Mouse (Mus musculus) common myeloid progenitor, adult 5-6 weeks (primary cell): ENCODE results near the gene Gm21988. TPM values are rescaled to one million over a fixed set of nuclear protein-coding genes. Genes with fewer than 3 reads are reported as not detected.

ENCODE experiments used
- ATAC-seq: replicated peaks from 2 replicates; pipeline ENCODE4 v1.8.0; 2016; ENCODE audit warnings: low read depth, mild to moderate bottlenecking, moderate TSS enrichment, inconsistent platforms; ENCODE audit not compliant: poor library complexity, severe bottlenecking
- total RNA-seq: library from RNA; stranded (forward); fragments of 200-1000, 187-1606 nt; gene quantifications from 2 replicates; pipeline ENCODE4 v1.2.3, GENCODE M21; 2017

The Gm21988 gene
- total RNA-seq, 1 experiment from 2014 or later: not detected

DNA sequence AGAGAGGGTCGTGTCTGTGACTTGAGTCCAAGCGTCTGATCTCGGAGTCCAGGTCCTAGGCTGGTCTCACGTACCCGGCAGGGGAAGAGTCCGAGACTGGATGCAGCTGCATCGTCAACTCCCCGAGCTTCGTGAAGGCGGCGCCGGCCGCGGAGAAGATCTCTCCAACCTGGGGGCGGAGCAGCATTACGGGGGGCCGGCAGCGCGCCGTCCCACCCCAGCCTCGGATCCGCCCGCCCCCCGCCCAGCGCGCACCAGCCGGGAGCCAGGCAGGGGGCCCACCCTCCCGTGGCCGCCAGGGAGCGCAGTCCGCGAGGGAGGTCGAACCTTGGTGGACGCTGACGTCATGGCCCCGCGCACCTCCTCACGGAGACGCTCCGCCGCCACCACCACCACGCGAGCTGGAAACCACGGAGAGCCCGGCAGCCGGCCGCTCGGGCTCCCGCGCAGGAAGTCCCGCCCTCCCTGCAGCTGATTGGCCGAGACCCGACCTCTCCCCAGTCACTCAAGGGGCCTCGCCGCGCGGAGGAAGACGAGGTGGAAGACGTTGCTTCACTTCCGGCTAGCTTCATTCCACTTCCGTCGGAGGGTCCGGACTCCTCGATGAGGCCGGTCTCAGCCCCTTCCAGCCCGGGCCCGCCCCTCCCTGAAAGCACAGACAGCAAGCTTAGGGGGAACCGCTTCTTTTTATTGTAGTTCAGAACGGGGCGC lies 2.0 kb downstream of the Gm21988 start, which contains the start of gene 0610010K14Rik:
0610010K14Rik (minus strand) TSS at position 458 of the 711 bp plus-strand sequence.
- peak; percentile 83 for ATAC-seq

GRCm38 (mm10) chr11:70236717-70237116 lies 2.9 kb downstream of the Gm21988 start:
- ATAC-seq: no peak

DNA sequence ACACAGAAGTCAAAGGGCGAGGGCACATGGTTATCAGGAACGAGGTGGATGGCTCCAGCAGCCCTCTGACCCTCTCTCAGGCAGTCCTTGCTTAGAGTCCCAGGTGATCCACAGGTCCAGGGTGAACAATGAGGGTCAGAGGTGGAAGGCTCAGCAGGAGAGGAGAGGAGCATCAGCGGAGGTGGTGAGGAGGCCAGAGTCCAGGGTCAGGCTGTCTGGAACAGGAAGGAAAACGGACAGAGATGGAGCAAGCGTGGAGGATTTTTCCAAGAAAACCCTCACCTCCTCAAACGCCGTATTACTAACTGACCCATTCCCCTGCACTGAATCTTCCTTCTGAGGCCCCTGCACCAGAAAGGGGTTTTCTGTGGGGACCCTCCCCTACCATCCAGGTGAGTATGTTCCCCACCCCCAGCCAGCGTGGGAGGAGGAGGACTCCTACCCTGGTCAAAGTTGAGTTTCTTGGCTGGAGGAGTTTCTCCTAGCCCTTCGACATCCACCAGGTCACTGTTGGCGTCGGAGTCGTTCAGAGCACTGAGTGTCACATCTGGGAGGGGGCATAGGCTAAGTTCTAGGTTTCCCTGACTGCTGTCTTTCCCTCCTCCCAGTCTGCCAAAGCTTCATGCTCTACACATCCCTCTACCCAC lies 4.3 kb downstream of the Gm21988 start:
- ATAC-seq: no peak

GRCm38 (mm10) chr11:70234497-70234896 lies 5.1 kb downstream of the Gm21988 start:
- ATAC-seq: no peak

- ATAC-seq: no peak
Observed at GRCm38 (mm10) chr11:70234037-70234436, 5.6 kb downstream of the Gm21988 start.

DNA sequence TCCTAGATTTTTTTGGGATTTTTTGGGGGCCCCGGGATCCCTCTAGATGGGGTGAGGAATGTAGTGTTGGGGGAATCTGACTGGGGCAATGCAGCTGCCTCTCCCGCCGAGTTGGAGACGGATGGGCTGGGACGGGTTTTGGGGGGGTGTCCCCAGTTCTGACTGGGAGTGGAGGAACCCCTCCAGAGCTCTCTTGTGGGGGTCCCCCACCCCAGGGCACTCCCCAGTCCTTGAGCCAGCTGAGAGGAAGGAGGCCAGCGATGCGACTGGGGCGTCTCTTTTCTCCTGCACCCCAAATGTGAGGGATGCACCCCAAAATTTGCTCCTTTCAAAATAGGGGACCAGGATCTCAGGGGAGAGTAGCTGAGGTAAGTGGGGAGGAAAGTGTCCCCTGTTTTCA lies 6.6 kb downstream of the Gm21988 start:
- ATAC-seq: no peak

DNA sequence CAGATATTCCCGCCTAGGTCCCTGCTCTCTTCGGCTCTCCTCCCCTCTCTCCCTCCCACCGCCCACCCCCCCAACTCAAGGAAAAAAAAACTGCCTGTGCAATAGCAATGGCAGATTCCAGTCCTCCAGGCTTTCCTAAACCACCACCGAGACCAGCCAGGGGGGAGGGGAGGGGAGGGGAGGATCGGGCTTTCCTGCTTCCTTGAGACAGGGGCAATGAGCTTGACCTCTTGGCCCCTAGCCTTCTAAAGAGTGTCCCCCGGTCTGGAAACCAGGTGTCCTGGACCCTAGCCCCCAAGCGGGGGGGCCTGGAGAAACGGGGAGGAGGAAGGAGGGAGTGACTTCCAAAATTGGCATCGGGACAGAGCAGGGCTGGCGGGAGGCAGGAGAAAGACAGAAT lies 7.1 kb downstream of the Gm21988 start:
- ATAC-seq: no peak

- peak; percentile 89 for ATAC-seq
Observed at GRCm38 (mm10) chr11:70230239-70230727, 9.3 kb downstream of the Gm21988 start.

- ATAC-seq: no peak
Observed at GRCm38 (mm10) chr11:70229260-70230010, 10.2 kb downstream of the Gm21988 start, which contains the start of gene Bcl6b. Gene Bcl6b (minus strand): TSS chr11:70229798.

- peak; percentile 30; the same call in 1 of the 2 replicates for ATAC-seq
Observed at GRCm38 (mm10) chr11:70228828-70229227, 10.8 kb downstream of the Gm21988 start.

DNA sequence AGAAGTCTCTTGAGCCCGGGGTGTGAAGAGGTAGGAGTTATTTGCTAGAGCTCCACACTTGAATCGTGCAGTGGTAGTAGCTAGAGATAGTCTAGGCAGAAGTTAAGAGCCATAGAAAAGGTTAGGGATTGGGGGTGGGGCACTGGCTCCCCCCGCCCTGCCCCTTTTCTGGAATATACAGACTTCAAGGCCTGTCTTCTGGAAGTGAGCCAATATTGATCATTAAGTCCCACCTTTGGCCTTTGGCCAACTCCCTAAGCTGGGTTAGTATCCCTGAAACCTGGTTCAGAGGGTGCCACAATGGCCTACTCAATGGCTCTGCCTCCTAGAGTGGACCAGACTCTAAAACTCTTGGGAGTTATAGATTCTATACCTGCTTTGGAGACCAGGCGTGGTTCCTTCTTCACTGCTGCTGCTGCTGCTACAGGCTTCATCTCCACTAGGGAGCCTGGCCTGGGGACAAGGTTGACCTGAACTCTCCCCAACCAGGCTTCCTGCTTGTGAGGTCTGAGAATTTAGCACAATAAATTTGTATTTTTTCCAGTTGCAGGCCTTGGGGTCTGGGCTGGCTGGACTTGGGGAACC lies 11.9 kb downstream of the Gm21988 start:
- ATAC-seq: no peak

DNA sequence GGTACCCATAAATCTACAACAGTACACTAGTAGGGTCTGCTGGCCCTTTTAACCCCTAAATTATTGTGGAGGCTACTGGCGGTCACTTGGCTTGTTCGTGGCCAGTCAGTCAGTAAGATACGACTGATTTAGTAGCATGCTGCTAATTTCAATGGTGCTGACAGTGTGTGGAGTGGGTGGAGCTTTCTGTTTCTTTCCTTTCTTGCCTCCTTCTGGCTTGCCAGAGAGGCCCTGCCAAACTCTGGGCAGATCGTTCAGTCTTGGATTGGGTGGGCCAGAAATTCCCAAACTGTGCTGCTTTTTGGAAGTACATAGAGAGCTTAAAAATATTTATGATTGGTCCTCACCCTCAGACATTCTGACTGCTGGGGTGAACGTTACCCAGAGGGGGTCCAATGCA lies 12.5 kb downstream of the Gm21988 start:
- no peak for ATAC-seq

DNA sequence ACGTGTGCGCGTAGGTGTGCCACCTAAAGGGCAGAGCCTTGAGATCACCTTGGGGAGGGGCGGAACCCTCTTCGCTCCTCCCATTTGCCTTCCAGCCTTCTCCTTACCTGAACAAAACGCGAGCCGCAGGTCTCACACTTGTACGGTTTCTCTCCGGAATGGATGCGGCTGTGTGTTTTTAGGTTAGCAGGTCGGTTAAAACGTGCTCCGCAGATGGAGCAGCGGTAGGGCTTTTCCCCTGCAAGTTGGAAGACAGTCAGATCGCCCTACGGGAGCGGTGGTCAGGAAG lies 13.1 kb downstream of the Gm21988 start:
- ATAC-seq: no peak

DNA sequence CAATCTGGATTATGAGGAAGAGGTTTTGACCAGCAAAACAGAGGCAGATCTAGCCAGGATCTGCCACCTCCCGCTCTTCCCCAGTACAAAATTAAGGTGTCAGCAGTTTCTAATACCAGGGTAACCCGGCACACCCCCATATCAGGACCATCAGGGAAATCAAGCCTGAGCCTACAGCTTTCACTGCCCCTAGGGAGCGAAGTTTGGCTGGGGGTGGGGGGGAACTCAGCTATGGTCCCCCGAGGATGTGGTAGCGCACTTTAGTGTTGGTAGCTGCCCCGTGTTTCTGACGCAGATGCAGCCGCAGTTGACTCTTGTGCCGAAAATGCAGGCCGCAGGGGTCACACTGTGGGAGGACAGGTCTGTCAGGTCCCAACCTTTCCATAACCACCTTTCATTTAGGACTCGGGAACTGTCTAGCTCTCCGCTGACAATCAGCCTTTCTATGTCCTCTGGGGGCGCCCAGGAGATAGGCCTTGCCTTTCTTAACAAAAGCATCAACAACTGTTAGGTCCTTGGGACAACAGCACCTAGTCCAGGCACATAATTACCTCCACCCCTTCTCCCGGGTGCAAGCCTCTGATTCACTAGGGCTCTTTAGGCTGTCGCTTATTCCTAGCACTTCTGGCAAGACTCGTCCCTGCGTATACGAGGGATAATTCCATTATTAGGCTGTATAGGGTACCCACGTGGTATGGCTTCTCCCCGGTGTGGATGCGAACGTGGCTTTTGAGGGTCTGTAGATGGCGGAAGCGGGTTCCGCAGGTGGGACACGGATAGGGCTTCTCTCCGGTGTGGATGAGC lies 13.6 kb downstream of the Gm21988 start:
- ATAC-seq: no peak

GRCm38 (mm10) chr11:70223724-70224123 lies 15.9 kb downstream of the Gm21988 start:
- ATAC-seq: no peak

- peak; percentile 43 for ATAC-seq
Observed at GRCm38 (mm10) chr11:70221603-70222500, 17.8 kb downstream of the Gm21988 start.

- peak; percentile 81 for ATAC-seq
Observed at GRCm38 (mm10) chr11:70220731-70221602, 18.7 kb downstream of the Gm21988 start, which contains the start of gene Slc16a13. Gene Slc16a13 (minus strand): TSS chr11:70221064.

- ATAC-seq: no peak
Observed at GRCm38 (mm10) chr11:70220323-70220722, 19.3 kb downstream of the Gm21988 start.
